Mouse (Mus musculus): ENCODE measurements around the gene Cenpb. TPM values are rescaled to one million over a fixed set of nuclear protein-coding genes. Genes with fewer than 3 reads are reported as not detected.

Gene Cenpb
- polyA plus RNA-seq, 1 experiment from 2014 or later = 9.7 TPM

Other genes with a start within 250 kb of the Cenpb start
- gene Gfra4, start 137.0 kb downstream of the Cenpb start, polyA plus RNA-seq (2014; fragmentation: Nextera tagmentation; extraction: Ambion mirVana) = 30.6 and 33.6 TPM in 2 replicates
- 0.52 and 0.79 TPM in 2 replicates for gene Adam33, start 116.3 kb downstream of the Cenpb start, polyA plus RNA-seq (2014; fragmentation: Nextera tagmentation; extraction: Ambion mirVana)
- 0.10 and 0.25 TPM in 2 replicates for gene Siglec1, start 93.3 kb downstream of the Cenpb start, polyA plus RNA-seq (2014; fragmentation: Nextera tagmentation; extraction: Ambion mirVana)
- gene Hspa12b, start 52.8 kb downstream of the Cenpb start, polyA plus RNA-seq (2014; fragmentation: Nextera tagmentation; extraction: Ambion mirVana) = 1.6 and 1.8 TPM in 2 replicates
- not detected in 2 replicates for gene Gm11037, start 46.6 kb downstream of the Cenpb start, polyA plus RNA-seq (2014; fragmentation: Nextera tagmentation; extraction: Ambion mirVana)
- 110 and 112 TPM in 2 replicates for gene 1700037H04Rik, start 20.0 kb downstream of the Cenpb start, polyA plus RNA-seq (2014; fragmentation: Nextera tagmentation; extraction: Ambion mirVana)
- 30.0 and 32.0 TPM in 2 replicates for gene Cdc25b, start 6.9 kb upstream of the Cenpb start, polyA plus RNA-seq (2014; fragmentation: Nextera tagmentation; extraction: Ambion mirVana)
- 10.1 and 11.8 TPM in 2 replicates for gene Spef1, start 7.2 kb upstream of the Cenpb start, polyA plus RNA-seq (2014; fragmentation: Nextera tagmentation; extraction: Ambion mirVana)
- 29.9 and 30.3 TPM in 2 replicates for gene Ap5s1, start 27.0 kb upstream of the Cenpb start, polyA plus RNA-seq (2014; fragmentation: Nextera tagmentation; extraction: Ambion mirVana)
- 6.5 and 6.6 TPM in 2 replicates for gene Mavs, start 54.0 kb upstream of the Cenpb start, polyA plus RNA-seq (2014; fragmentation: Nextera tagmentation; extraction: Ambion mirVana)
- gene Pank2, start 82.4 kb upstream of the Cenpb start, polyA plus RNA-seq (2014; fragmentation: Nextera tagmentation; extraction: Ambion mirVana) = 29.4 and 34.4 TPM in 2 replicates
- gene Rnf24, start 172.8 kb upstream of the Cenpb start, polyA plus RNA-seq (2014; fragmentation: Nextera tagmentation; extraction: Ambion mirVana) = 13.9 and 16.2 TPM in 2 replicates